Mouse (Mus musculus): Measurements from ENCODE around the gene Mnt.

DNA sequence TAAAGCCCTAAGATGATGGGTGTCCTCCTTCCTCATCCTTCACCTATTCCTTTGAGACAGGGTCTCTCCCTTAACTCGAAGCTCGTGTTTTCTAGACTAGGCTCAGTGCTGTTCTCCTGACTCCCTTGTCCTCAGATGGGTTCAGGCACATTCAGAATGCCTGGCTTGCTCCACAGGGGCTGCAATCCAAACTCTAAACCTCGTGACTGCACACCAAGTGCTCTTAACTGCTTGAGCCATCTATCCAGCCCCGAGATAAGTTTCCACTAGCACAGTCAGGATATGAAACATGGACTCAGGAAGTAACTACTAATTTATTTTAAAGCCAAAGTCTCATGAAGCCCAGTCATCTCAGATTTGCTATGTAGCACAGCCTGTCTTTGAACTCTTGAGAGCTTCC, 39.8 kb downstream of the Mnt start:
- TF ChIP-seq CTCF (IDR thresholded peaks at IDR 0.05; ENCODE audit: borderline replicate concordance, insufficient read depth, low read length) (no peak), POLR2A (IDR thresholded peaks at IDR 0.05; ENCODE audit: low read depth, low read length) (no peak)

Measured in embryonic fibroblast, embryonic 13.5 days (primary cell).